Mouse (Mus musculus): ENCODE results near the gene Zcchc10.
A peak's percentile ranks its signal among the peaks of the same experiment; 100 is the strongest.
"Not testable (repeated sequence)": the region's sequence is repeated elsewhere in the genome, so short reads cannot be mapped to it uniquely, and the experiment has no call there.

The Zcchc10 gene

GRCm38 (mm10) chr11:53316996-53317395 lies 7.5 kb upstream of the Zcchc10 start:
- DNase-seq (ENCODE audit: low read depth, low spot score), result no peak

GRCm38 (mm10) chr11:53318041-53318440 lies 6.4 kb upstream of the Zcchc10 start:
- no peak for DNase-seq (ENCODE audit: low read depth, low spot score)

DNA sequence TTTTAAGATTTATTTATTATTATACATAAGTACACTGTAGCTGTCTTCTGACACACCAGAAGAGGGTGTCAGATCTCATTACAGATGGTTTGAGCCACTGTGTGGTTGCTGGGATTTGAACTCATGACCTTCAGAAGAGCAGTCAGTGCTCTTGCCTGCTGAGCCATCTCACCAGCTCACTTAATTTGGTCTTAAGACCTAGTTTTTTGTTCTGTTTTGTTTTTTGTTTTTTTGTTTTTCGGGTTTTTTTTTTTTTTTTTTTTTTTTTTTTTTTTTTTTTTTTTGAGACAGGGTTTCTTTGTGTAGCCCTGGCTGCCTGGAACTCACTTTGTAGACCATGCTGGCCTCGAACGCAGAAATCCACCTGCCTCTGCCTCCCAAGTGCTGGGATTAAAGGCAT lies 5.9 kb upstream of the Zcchc10 start:
- not testable (repeated sequence) for DNase-seq (ENCODE audit: low read depth, low spot score)

- DNase-seq (ENCODE audit: low read depth, low spot score), result not testable (repeated sequence)
Measured at GRCm38 (mm10) chr11:53319867-53320266, 4.6 kb upstream of the Zcchc10 start.

- DNase-seq (ENCODE audit: low read depth, low spot score), result no peak
Measured at GRCm38 (mm10) chr11:53330325-53330724, 5.8 kb downstream of the Zcchc10 start.

DNA sequence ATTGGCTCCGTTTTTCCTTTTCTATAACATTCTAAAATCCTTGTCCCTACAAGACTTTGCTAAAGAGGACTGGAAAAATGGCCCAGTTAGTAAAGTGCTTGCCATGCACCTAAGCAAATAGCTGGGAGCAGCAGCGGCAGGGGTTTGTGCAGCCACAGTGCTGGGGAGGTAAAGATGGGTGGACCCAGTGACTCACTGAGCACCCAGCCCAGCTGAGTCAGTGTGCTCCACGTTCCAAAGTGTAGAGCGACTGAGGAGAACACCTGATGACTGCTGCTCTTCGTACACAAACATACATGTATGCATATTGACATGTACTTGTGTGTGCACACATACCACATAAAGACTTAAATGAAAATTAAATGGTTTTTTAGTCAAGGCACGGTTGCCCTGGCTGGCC lies 6.6 kb downstream of the Zcchc10 start:
- no peak for DNase-seq (ENCODE audit: low read depth, low spot score)

DNA sequence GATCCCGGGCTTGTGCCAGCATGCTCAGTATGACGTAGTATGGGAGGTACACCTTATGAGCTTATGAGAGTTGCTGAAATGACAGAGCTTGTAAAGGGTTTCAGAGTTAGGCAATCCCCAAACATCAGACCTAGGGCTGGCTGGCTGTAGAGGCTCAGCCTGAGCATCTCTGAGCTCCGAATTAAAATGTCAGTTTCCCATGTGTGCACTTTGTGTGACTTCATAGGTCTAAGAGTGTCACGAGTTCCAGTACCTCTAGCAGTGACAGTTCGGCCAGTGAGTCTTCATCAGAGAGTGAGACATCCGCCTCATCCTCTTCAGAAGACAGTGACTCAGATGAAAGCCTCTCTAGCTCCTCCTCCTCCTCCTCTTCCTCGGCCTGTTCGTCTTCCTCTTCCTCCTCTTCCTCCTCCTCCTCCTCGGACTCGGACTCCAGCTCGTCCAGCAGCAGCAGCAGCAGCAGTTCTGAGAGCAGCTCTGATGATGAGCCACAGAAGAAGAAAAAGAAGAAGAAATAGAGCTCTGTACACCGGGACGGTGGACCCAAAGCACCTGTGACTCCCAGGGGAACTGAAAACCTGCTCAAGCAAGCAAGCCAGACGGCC lies 7.7 kb downstream of the Zcchc10 start:
- no peak for DNase-seq (ENCODE audit: low read depth, low spot score)

DNA sequence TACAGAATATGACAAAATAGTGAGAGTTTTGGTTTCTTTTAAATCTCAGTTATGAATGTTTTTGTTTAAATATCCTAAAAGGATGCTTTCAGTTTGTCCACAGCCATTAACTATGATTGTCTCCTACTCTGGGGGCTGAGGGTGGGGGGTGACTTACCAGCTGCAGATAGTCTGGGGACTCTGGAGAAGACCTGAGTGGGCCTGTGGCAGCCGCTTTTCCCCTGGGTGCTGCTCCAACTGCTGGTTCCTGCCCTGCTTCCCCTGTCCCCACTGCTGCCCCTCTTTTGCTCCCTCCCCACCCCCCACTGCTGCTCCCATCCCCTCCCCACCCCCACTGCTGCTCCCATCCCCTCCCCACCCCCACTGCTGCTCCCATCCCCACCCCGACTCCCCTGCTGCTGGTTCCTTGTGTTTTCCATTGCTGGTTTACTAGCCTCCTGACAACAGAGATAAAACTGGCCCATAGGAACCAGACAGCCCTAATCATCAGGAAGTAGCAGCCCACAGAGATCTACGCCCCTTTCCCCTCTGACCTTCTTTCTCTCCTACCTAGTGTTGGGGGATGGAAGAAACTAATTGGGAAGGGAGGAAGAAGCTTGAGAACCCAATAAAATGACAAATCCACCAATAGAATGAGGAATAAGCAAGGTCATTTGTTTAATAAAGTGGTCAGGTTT lies 11.2 kb downstream of the Zcchc10 start:
- no peak for DNase-seq (ENCODE audit: low read depth, low spot score)

GRCm38 (mm10) chr11:53336182-53336571 lies 11.7 kb downstream of the Zcchc10 start:
- DNase-seq (ENCODE audit: low read depth, low spot score), result no peak

DNA sequence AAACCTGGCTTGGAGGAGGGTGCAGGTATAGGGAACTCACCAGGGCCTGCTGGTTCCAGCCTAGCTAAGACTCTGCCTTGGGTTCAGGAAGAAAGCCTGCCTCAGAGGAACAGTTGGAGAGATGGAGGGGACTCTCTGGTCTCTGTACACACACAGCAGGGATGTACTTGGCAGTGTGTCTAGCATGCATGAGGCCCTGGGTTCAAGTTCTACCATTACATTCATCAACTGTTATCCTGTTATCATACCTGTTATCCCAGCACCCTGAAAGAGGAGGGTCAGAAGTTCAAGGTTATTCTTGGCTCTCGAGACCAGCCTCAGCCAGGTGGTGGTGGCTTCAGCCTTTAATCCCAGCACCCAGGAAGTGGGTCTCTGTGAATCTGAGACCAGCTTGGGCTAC lies 12.4 kb downstream of the Zcchc10 start:
- no peak for DNase-seq (ENCODE audit: low read depth, low spot score)

DNA sequence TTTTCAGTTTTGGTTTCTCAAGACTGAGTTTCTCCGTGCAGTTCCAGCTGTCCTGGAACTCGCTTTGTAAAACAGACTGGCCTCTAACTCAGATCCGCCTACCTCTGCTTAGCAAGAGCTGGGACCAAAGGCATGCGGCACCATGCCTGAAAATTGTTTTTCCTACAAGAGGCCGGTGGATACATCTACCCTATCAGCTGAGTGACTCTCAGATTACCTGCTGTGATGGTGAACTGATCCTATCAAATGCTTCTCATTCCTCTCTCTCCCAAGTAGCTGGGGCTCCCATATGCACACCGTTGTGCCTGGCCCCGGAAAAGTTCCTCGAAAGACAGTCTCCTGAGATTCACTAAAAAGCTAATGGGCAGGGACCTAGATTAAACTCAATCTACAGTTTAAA lies 13.2 kb downstream of the Zcchc10 start:
- DNase-seq (ENCODE audit: low read depth, low spot score), result no peak

GRCm38 (mm10) chr11:53341019-53341418 lies 16.5 kb downstream of the Zcchc10 start:
- DNase-seq (ENCODE audit: low read depth, low spot score), result not testable (repeated sequence)

GRCm38 (mm10) chr11:53342711-53343110 lies 18.2 kb downstream of the Zcchc10 start:
- DNase-seq (ENCODE audit: low read depth, low spot score), result no peak

GRCm38 (mm10) chr11:53345328-53345727 lies 20.8 kb downstream of the Zcchc10 start:
- no peak for DNase-seq (ENCODE audit: low read depth, low spot score)

DNA sequence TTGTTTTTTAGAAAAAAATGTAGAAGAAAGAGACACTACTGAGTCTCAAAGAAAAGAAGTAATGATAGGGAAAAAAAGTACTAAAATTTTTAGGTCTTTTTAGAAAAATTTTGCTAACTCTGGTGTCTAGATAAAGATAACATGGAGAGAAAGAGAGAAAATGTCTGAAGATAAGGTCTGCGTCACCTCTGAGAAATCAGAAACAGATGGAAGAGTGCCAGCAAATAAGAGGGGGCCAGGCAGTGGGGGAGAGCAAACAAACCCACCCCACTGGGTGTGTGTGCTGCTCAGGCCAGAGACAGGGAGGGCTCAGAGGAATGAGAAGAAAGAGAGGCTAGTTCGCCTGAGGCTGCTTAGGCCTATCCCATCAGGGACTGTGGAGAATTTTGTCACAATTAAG lies 21.3 kb downstream of the Zcchc10 start:
- no peak for DNase-seq (ENCODE audit: low read depth, low spot score)

GRCm38 (mm10) chr11:53350291-53351223 lies 26.1 kb downstream of the Zcchc10 start, which contains the start of gene Aff4:
TSS of gene Aff4 (plus strand) at chr11:53350833.
- peak; percentile 91 for DNase-seq (ENCODE audit: low read depth, low spot score)

GRCm38 (mm10) chr11:53351224-53351942 lies 26.9 kb downstream of the Zcchc10 start:
- DNase-seq (ENCODE audit: low read depth, low spot score), result peak; percentile 21

DNA sequence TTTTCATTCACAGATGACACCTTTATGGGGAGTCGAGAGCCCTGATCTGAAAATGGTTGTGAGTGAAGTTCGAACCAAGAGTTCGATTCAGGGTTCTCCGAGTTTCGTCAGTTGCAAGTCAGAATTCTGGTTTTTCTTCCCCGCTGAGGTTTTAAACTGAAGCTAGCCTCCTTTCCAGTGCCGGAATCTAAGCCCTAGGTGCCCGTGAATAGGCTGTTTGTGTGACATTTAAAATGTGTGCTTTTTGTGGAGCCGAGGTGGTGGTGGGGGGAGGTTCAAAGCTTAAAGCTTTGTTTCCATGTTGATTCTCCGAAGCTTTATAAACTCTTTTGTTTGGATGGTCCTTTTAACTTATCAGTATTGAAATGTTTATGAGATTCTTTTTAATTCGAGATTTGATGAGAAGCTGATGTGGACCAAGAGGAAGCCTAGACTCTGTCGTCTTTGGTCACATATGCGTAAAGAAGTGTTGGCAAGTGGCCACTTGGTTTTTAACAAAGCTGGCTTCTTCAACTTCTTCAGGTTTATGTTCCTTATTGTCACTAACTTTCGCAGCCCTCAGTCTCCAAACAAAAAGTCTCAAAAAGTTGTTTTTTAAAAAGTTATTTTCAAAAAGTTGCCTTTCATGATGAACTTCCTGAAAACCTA lies 27.6 kb downstream of the Zcchc10 start:
- no peak for DNase-seq (ENCODE audit: low read depth, low spot score)

DNA sequence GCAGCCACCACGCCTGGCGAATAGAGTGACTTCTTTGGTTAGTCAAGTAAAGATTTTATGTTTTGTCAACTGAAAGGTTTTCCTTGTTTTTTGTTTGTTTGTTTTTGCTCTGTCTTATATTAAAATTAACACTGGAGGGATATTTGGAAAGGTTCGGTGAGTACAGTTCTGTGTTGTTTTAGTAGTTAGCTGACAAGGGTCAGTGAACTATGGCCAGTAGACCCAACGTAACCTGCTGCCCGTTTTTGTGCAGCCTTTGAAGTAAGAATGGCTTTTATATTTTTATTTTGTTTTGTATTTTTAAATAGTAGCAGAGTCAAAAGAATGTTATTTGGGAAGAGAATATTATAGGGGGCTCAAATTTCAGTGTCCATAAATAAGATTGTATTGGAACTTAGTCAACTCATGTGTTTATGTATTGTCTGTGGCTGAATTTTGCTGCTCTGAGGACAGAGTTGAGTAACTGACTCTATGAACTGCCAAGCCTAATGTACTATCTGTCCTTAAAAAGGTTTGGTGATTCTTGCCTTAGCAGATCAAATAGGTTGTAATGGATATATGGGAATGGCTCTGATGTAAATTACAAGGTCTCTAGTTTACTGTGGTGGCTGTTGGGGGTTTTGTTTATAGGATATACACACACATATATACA lies 34.2 kb downstream of the Zcchc10 start:
- DNase-seq (ENCODE audit: low read depth, low spot score), result no peak

GRCm38 (mm10) chr11:53367032-53367431 lies 42.6 kb downstream of the Zcchc10 start:
- no peak for DNase-seq (ENCODE audit: low read depth, low spot score)

GRCm38 (mm10) chr11:53378918-53379317 lies 54.4 kb downstream of the Zcchc10 start:
- no peak for DNase-seq (ENCODE audit: low read depth, low spot score)

Measured in skeletal muscle tissue, adult 2 months (tissue).